In genomic region chr11:83016093-83016492, GRCm38 (mm10) we compare ENCODE assay signal across 1 mouse cellular context.
TF ChIP-seq lines count a peak whose summit lies in the region.

No protein-coding gene starts in this region.

TF ChIP-seq in CH12.LX, 34 proteins besides CTCF, POLR2A, EP300 and RAD21 (continued from another document):
- no peak for TF ChIP-seq PAX5 (IDR thresholded peaks at IDR 0.05; ENCODE audit: low read length)
- no peak for TF ChIP-seq MYC (IDR thresholded peaks at IDR 0.05; ENCODE audit: low read depth, low read length)
